Mouse (Mus musculus): ENCODE measurements around the gene Zfp128. TPM values are rescaled to one million over a fixed set of nuclear protein-coding genes. Genes with fewer than 3 reads are reported as not detected.

Gene Zfp128
- polyA plus RNA-seq, 1 experiment = 0.85 TPM

DNA sequence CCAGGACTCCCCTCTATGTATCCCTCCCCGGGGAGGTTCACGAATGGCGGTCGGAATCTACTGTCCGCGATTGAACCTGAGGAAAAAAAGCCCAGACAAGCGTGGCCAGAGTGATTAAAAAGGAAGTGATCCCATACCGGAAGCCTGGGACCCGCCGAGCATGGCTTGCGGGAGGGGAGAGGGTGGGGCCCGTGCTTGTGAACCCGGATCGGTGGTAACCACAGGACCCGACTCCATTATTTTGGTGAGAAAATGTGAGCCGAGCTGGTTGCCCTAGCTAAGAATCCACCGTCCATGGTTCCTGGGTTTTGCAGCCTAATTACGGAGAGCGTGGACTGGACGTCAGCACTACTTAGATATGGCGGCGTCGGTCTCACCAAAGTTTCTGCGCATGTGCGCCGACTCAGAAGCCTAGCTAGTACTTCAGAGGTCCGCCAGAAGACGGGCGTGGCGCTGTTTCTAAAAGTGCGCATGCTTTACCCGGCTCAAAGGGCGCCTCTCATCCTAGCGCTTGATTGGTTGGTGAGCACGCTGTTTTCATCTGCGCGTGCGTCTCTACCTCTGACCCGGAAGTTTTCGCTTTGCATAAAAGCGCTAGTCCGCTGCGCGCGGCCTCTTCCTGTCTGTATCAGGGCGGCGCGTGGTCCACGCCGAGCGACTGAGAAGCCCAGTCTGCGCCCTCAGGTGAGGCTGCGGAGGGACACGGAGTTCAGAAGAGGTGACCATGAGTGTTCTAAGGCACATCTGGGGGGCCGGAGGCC, 40.9 kb downstream of the Zfp128 start, which contains the start of gene Rps5:
Gene Rps5, plus strand, starts transcription at position 586 of the 761 bp plus-strand sequence.
- H3K36me3 ChIP-seq (ENCODE audit: control insufficient read depth, insufficient read depth, low read length) = peaks cover 26% of the 10 kb centered on the region
- TF ChIP-seq POLR2A (IDR thresholded peaks at IDR 0.05; ENCODE audit: low read depth, low read length) (peak; percentile 93), CTCF (IDR thresholded peaks at IDR 0.05; ENCODE audit: extremely low read depth, insufficient read depth, insufficient read length, insufficient replicate concordance) (peak; percentile 61; the same call in 1 of the 2 replicates)
- WGBS = under 1% methylated on average over 55 of the region's 55 CpGs
- peak within 1 kb of the TSS; percentile 85 for H3K4me3 ChIP-seq (ENCODE audit: extremely low read depth, insufficient read depth, insufficient read length)
- DNase-seq (ENCODE audit: low read depth in 1 of 2, low spot score in 2 of 2) = peak; percentile 98 to 99
- no peaks in the 10 kb centered on the region for H3K27me3 ChIP-seq (ENCODE audit: control insufficient read depth, insufficient read depth, low read length)
- peak within 1 kb of the TSS; percentile 92 for H3K27ac ChIP-seq (ENCODE audit: insufficient read depth, low read length)
- peaks cover 3% of the 10 kb centered on the region; the same call in 1 of the 2 replicates for H3K4me1 ChIP-seq (ENCODE audit: control insufficient read depth, insufficient read depth, insufficient read length)

DNA sequence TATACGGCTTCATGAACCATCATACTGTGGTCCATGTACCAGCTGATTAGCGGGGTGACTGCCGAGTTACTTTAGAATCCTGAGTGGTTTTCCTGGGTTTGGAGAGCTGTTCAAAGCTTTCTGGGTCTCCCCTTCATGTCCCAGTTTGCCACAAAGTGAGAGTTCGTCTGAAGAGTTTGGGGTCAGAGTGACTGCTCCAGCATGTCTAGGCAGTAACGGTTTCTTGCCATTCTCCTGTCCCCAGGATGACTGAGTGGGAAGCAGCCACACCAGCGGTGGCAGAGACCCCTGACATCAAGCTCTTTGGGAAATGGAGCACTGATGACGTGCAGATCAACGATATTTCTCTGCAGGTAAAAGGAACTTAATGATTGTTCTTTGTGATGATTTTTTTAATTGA, 41.8 kb downstream of the Zfp128 start:
- Histone ChIP-seq H3K4me3 (ENCODE audit: extremely low read depth, insufficient read depth, insufficient read length) (peak overlapping the region; percentile 85), H3K4me1 (ENCODE audit: control insufficient read depth, insufficient read depth, insufficient read length) (peaks cover 3% of the 10 kb centered on the region; the same call in 1 of the 2 replicates), H3K27me3 (ENCODE audit: control insufficient read depth, insufficient read depth, low read length) (no peaks in the 10 kb centered on the region), H3K36me3 (ENCODE audit: control insufficient read depth, insufficient read depth, low read length) (peaks cover 29% of the 10 kb centered on the region), H3K27ac (ENCODE audit: insufficient read depth, low read length) (no peak overlapping the region)
- WGBS = 2% methylated on average over 8 of the region's 8 CpGs
- no peak for TF ChIP-seq POLR2A (IDR thresholded peaks at IDR 0.05; ENCODE audit: low read depth, low read length)
- no peak for TF ChIP-seq CTCF (IDR thresholded peaks at IDR 0.05; ENCODE audit: extremely low read depth, insufficient read depth, insufficient read length, insufficient replicate concordance)
- DNase-seq (ENCODE audit: low read depth in 1 of 2, low spot score in 2 of 2) = no peak

DNA sequence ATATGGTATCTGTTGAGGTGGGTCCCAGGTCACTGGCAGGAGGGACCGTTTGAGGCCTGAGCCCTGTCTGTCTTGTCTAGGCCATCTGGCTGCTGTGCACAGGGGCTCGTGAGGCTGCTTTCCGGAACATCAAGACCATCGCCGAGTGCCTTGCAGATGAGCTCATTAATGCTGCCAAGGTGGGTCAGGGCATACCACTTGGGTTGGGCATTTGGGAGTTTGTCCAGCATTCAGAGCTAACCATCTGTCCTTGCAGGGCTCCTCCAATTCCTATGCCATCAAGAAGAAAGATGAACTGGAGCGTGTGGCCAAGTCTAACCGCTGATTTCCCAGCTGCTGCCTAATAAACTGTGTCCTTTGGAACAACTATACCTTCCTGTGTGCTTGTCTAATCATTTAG, 45.3 kb downstream of the Zfp128 start:
- no peak overlapping the region for H3K27ac ChIP-seq (ENCODE audit: insufficient read depth, low read length)
- 96% methylated on average over 7 of the region's 7 CpGs for WGBS
- H3K36me3 ChIP-seq (ENCODE audit: control insufficient read depth, insufficient read depth, low read length) = peaks cover 29% of the 10 kb centered on the region
- H3K4me1 ChIP-seq (ENCODE audit: control insufficient read depth, insufficient read depth, insufficient read length) = peaks cover 1% of the 10 kb centered on the region
- H3K27me3 ChIP-seq (ENCODE audit: control insufficient read depth, insufficient read depth, low read length) = no peaks in the 10 kb centered on the region
- no peak for DNase-seq (ENCODE audit: low read depth in 1 of 2, low spot score in 2 of 2)
- H3K4me3 ChIP-seq (ENCODE audit: extremely low read depth, insufficient read depth, insufficient read length) = no peak overlapping the region
- no peak for TF ChIP-seq POLR2A (IDR thresholded peaks at IDR 0.05; ENCODE audit: low read depth, low read length)
- no peak for TF ChIP-seq CTCF (IDR thresholded peaks at IDR 0.05; ENCODE audit: extremely low read depth, insufficient read depth, insufficient read length, insufficient replicate concordance)

DNA sequence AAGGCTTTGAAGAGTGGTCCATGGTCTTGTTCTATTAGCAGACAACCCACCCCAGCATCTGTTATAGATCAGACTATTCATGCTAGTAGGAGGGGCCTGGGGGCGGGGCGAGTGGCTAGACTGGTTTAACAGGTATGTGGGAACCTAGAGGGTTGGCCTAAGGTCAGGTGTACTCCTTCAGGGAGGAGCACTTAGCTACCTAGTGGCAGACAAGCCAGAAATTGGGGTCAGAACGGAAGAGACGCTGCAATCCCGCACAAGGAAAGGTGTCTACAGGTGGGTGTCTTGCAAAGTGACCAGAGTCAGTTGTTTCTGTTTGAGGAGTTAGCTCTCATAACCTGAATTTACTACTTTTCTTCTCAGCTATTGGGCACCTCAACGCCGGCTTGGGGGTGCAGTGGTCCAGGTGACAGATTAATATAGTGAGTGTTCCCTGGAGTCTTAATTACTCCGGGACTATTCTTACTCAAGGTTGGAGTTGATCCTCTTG, 46.3 kb downstream of the Zfp128 start, which contains the start of gene Rnf225:
Gene Rnf225, plus strand, starts transcription at position 226 of the 490 bp plus-strand sequence.
- Histone ChIP-seq H3K27ac (ENCODE audit: insufficient read depth, low read length) (no peak within 1 kb of the TSS), H3K36me3 (ENCODE audit: control insufficient read depth, insufficient read depth, low read length) (peaks cover 29% of the 10 kb centered on the region), H3K4me1 (ENCODE audit: control insufficient read depth, insufficient read depth, insufficient read length) (no peaks in the 10 kb centered on the region; the same call in none of the 2 replicates), H3K27me3 (ENCODE audit: control insufficient read depth, insufficient read depth, low read length) (no peaks in the 10 kb centered on the region), H3K4me3 (ENCODE audit: extremely low read depth, insufficient read depth, insufficient read length) (no peak within 1 kb of the TSS)
- TF ChIP-seq POLR2A (IDR thresholded peaks at IDR 0.05; ENCODE audit: low read depth, low read length) = no peak
- TF ChIP-seq CTCF (IDR thresholded peaks at IDR 0.05; ENCODE audit: extremely low read depth, insufficient read depth, insufficient read length, insufficient replicate concordance) = no peak
- DNase-seq (ENCODE audit: low read depth in 1 of 2, low spot score in 2 of 2) = no peak
- WGBS = 82% methylated on average over 8 of the region's 8 CpGs

DNA sequence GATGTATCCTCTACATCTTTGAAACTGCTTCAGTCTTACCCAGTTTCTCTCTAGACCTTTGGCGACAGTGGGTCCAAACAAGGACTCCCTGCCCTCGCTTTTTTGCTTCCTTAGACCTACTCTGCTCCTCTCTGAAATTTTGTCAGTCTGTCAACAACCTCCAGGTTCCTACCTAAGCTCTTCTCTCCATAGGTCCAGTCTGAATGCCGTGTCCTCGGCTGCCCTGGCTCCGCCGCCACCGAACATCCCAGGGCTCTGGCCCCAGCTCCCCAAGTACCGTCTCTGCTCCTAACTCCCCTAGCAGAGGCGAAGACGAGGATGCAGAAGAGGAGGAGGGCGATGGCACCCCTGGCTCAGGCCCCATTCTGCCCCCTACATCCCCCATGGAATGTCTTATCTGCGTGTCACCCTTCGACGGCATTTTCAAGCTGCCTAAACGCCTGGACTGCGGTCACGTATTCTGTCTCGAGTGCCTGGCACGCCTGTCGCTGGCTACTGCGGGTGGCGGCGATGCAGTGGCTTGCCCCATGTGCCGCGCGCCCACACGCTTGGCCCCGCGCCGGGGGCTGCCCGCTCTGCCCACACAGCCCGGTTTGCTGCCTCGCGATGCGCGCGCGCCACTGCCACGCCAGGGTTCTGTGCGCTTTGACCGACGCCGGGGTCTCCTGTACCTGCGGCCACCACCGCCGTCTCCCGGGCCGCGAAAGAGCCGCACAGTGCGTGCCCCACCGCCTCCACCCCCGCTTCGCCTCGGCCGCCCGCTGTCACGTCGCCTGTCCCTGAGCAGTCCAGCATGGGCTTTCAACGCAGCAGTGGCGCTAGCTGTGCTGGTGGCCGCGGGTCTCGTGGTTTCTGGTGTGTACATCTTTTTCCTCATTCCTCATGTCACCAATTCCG, 47.0 kb downstream of the Zfp128 start:
- DNase-seq (ENCODE audit: low read depth in 1 of 2, low spot score in 2 of 2) = no peak
- TF ChIP-seq POLR2A (IDR thresholded peaks at IDR 0.05; ENCODE audit: low read depth, low read length) = no peak
- TF ChIP-seq CTCF (IDR thresholded peaks at IDR 0.05; ENCODE audit: extremely low read depth, insufficient read depth, insufficient read length, insufficient replicate concordance) = no peak
- WGBS = 13% methylated on average over 64 of the region's 65 CpGs
- no peaks in the 10 kb centered on the region; the same call in none of the 2 replicates for H3K4me1 ChIP-seq (ENCODE audit: control insufficient read depth, insufficient read depth, insufficient read length)
- no peak overlapping the region for H3K27ac ChIP-seq (ENCODE audit: insufficient read depth, low read length)
- H3K27me3 ChIP-seq (ENCODE audit: control insufficient read depth, insufficient read depth, low read length) = no peaks in the 10 kb centered on the region
- H3K36me3 ChIP-seq (ENCODE audit: control insufficient read depth, insufficient read depth, low read length) = peaks cover 29% of the 10 kb centered on the region
- no peak overlapping the region for H3K4me3 ChIP-seq (ENCODE audit: extremely low read depth, insufficient read depth, insufficient read length)

DNA sequence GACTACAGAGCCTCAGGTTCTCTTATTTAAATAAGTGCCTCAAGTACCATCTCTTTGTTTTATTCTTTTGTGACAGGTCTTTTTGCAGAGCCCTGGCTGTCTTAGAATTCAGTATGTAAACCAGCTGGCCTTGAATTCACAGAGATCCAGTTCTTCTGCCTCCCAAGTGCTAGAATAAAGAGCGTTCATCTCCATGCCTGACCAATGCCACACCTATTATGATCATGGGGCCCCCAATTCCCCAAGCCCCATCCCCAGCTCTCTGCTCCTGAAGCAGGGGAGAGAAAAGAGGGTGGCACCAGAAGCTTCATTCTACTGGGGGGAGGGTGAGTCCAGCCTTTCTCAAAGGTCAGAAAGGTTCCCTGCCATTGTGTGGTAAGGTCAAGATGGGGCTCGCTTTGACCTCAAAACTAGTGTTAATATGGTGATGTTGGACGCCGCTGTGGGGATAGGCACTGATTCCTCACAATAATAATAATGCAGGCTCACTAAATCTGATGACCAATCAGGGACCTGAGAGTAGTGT, 52.7 kb downstream of the Zfp128 start:
- H3K36me3 ChIP-seq (ENCODE audit: control insufficient read depth, insufficient read depth, low read length) = no peaks in the 10 kb centered on the region
- TF ChIP-seq POLR2A (IDR thresholded peaks at IDR 0.05; ENCODE audit: low read depth, low read length) (no peak), CTCF (IDR thresholded peaks at IDR 0.05; ENCODE audit: extremely low read depth, insufficient read depth, insufficient read length, insufficient replicate concordance) (no peak)
- WGBS = 90% methylated on average over 4 of the region's 4 CpGs
- no peak for DNase-seq (ENCODE audit: low read depth in 1 of 2, low spot score in 2 of 2)
- no peak overlapping the region for H3K4me3 ChIP-seq (ENCODE audit: extremely low read depth, insufficient read depth, insufficient read length)
- H3K4me1 ChIP-seq (ENCODE audit: control insufficient read depth, insufficient read depth, insufficient read length) = no peaks in the 10 kb centered on the region
- H3K27ac ChIP-seq (ENCODE audit: insufficient read depth, low read length) = no peak overlapping the region
- H3K27me3 ChIP-seq (ENCODE audit: control insufficient read depth, insufficient read depth, low read length) = no peaks in the 10 kb centered on the region

Data from spleen, adult 2 months (tissue).